Mouse (Mus musculus) cerebellum, adult 11 months (tissue): Measurements from ENCODE around the gene Vav2.
A peak's percentile ranks its signal among the peaks of the same experiment; 100 is the strongest.

ENCODE experiments used
- DNase-seq: peaks from one replicate; pipeline ENCODE4 v3.0.0; 2022

Vav2 gene

DNA sequence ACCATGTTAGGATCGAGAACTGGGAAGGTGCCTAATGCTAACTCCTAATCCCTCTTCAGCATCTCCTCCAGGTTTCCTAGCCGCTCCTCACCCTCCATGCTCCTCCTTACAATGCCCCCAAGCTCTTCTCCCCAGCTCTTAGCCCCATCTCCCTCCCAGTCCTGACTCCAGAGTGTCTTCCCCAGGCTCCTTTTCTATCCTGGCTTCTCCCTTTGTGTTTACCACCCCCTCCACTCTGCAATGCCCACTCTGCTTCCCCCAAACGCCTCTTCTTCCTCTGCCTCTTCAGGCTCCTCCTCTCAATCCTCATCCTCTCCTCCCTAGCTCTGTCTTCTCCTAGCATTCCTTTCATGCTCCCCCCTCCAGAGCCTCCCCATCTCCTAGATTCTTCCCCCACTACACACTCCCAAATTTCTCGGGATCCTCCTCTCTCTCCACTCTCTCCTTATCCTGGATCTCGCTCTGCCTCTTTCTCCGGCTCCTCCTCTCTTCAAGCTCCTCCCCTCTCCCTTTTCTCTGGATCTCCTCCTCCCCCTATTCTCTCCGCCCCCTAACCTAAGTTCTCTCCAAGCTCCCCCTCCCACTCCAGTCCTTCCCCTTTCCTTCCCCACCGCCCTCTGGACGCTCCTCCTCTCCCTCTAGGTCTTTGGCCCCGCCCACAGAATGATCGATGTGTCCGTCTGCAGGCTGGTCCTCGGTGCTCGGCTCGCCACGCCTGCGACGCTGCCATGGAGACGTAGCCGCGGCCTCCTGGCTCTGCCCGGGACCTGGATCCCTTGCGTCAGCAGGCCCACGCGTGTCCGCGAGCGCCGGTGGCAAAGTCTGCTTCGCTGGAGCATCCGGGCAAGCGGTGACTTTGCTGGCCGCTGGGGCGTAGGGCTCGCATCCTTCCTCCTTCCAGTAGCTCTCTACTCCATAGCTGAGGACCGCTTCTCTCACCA lies 15.2 kb upstream of the Vav2 start, which contains the start of gene Brd3os:
TSS of gene Brd3os (plus strand) at position 558 of the 941 bp plus-strand sequence.
- DNase-seq = peak; percentile 93

DNA sequence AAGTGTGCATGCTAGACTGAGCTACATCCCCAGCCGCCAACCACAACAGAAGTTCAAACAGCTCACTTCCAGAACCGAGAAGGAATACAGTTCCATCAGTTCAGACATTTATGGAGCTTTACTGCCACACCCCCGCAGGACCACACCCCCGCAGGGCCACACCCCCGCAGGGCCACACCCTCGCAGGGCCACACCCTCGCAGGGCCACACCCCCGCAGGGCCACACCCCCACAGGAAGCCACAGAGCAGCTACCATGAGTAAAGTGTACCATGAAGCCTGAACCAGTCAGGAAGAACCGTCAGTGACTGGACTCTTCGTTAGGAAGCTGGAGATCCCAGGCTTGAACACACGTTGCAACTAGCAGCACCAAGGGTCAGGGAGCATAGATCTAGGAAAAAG lies 11.4 kb upstream of the Vav2 start:
- DNase-seq = no peak

DNA sequence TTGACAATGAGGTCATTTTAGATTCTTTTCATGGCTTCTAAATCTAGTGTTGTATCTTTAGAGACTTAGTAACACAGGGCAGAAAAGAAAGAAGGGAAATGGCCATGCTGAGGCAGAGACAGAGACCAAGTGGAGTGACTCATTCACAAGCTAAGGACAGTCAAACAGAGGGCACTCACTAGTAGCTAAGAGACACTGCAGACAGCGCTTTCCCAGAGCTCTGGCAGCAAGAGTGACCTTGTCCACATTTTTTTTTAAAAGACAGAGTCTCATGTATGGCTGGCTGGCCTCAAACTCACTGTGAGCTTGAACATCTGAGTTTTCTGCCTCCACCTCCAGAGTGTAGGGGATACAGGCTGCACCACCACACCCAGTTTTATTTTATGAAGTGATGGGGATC lies 11.0 kb upstream of the Vav2 start:
- DNase-seq = no peak

DNA sequence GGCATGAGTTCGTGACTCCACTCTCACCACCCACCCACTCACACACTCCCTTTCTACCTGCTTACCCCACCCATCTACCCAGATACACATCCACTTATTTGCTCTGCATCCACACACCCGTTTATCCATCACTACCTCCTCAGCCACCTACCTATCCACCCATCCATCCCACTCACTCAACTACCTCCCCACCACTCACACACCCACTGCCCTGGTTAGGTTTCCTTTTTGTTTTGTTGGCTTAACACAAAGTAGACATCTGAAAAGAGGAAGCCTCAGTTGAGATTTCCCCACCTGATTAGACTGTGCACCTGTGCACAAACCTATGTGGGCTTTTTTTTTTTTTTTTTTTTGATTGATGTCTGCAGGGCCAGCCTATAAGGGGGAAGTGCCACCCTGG lies 5.8 kb upstream of the Vav2 start:
- DNase-seq = no peak

DNA sequence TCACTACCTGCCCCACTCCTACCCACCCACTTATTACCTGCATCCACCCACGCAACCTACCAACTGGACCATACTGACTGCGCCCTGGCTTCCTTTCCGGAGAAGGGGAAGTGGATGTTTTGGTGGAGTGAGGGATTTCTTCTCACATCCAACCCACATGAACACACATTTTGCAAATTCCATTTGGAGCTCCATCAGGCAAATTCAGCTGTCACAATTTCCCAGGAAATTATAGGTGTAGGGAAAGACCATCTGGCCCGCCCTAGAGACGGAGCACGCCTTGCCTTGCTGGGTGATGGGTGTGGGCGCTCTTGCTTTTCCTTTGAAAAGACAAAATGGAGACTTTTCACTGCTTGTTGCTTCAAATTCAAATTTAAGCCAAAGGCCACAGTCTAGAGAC lies 3.8 kb upstream of the Vav2 start:
- DNase-seq = no peak

DNA sequence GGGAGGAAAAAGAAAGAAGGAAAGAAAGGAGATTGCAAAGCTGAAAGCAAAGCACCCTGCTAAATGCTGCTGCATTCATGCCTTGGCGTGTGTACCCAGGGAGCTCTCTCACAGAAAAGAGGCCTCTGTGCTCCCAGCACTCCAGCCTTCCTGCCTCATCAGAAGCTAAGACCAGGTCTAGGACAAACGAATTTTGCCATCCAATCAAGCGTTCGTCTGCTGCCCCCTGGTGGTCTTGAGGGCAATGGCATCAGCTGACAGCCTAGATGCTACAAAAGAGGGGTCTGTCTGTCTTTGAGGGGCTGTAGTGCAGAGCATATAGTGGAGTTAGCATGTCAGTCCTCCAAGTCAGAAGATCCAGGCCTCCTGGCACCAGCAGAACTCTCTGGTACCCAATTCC lies 1.2 kb upstream of the Vav2 start:
- DNase-seq = peak; percentile 71

DNA sequence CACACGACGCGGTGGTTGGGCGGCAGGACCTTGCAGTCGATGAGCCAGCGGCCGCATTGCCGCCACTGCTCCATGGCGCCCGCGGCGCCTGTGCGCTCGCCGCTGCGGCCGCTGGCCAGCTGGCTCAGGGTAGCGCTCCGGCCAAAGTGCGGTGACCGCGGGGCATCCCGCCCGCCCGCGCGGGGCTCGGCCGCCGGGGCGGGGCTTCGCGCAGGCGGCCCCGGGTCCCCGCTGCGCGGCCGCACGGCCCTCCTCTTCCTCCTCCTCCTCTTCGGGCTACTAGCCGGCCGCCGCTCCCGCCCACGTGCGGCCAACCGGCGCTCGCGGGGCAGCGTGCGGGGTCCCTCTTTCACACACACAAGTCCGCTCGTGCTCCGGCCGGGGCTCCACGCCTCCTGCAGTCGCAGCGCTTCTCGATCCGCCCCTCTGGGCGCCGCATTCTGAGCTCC lies 403 bp downstream of the Vav2 start:
- peak; percentile 16 for DNase-seq

DNA sequence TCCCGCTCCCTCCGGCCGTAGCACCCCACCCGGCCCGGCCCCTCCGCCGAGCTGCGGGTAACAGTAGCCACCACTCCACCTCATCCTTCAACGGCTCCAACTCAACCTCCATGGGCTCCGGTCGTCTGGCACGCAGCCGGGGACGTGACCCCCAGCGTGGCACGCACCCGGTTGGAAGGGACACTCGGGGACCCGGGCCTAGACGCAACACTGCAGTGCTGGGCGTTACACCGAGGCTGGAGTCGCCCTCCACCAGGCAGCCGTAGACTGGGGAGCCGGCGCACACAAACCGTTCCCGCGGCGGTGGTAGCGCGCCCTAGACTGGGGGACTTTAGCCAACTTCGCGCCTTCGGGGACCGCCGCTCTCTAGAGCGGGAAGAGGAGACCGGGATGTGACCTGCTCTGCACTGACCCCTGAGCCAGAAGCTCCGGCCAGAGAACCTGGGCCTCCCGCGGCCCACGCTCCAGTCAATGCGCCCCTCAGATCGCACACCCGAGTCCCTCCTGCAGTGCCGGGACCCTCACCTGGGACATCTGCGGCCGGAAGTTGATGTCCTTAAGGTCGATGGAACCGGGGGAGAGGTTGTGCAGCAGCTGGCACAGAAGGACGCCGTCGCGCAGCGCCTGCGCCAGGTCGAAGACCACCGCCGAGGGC lies 955 bp downstream of the Vav2 start:
- peak; percentile 13 for DNase-seq

DNA sequence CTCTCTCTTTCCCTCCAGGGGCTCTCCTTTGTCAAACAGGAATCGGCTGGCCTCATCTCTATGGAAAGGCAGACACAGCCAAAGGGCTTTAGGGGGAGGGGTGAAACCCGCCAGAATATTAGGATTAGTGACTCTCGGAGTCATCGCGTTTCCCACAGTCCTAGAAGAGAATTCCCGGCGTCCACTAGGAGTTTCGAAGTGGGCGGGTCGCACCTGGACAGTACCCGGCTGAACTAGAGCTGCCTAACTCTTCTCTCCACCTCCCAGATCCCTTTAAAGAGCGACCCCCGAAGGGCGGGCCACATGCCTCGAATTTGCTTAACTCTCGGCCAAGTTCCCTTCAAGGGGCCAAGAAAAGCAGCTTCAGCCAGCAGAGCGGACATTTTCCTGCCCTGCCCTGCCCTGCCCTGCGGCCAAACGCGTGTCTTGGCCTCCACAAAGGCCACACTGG lies 1.6 kb downstream of the Vav2 start:
- DNase-seq = no peak

DNA sequence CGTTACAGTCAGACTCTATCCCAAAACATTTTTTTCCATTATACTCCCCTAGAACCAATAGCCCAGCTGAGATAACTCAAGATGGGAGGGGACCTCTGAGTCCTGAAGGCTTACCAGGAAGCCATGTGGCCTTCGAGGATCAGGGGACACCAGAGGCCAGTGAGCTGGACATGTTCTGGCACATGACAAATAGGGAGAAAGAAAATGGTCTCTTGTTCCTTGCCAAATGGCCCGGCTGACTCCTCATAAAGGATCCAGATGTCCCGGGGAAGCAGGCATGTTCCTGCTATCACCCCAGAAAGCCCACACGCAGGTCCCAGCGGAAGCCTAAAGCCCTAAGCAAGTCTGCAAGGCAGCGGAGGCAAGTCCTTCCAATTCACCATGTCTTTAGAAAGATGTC lies 3.2 kb downstream of the Vav2 start:
- no peak for DNase-seq

DNA sequence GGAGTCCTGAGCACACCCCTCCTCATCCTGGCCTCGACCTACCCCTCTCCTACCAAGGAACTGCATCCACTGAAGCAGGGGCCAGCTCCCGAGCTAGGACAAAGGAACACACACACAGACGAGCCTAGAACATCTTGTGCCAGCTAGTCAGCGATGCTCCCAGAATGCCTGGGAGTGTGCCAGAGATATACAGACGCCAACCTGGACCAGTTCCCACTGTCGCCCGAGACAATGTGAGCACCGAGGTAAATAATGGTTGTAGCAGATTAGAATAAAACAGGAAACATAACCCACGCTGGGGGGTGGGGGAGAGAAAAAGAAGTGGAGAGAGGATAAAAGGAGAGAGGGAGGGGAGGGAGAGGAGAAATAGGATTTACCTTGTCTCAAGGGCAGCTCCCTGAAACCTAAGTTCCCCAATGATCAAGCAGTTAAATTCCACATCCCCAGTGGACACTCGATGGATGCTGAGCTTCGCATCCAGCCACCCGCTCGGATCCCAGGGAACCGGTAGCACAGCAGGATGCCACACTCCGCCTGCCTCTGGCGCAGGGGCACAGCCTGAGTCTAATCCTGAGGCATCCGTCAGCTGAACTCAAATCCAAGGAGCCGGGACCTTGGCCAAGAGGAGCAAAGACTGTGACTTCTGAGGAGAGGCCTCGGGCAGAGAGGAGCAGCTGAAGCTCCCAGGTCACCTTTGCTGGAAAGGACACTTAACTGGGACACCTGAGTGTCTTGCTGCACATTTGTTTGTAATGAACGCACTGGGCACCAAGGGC lies 5.4 kb downstream of the Vav2 start:
- peak; percentile 45 for DNase-seq

DNA sequence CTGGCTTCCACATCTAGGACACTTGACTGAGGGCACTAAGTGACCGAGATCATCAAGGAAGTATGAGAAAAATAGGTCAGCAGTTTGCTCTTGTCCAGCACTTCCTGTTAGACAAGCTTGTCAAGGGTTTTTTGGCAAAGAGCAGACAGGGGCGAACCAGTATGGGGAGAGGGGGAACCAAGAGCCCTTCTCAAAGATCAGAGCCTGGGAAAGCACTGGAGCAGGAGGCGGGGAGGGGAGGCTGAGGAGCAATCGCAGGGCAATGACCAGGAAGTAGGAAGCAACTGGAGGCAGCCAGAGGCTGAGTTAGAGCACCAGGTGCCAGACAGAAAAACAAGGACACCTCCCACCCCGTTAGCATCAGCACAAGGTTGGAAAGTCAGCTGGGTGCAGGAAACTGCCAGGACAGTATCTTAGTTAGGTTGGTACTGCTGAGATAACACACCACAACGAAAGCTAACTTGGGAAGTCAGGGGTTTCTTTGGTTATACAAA lies 8.2 kb downstream of the Vav2 start:
- DNase-seq = no peak

DNA sequence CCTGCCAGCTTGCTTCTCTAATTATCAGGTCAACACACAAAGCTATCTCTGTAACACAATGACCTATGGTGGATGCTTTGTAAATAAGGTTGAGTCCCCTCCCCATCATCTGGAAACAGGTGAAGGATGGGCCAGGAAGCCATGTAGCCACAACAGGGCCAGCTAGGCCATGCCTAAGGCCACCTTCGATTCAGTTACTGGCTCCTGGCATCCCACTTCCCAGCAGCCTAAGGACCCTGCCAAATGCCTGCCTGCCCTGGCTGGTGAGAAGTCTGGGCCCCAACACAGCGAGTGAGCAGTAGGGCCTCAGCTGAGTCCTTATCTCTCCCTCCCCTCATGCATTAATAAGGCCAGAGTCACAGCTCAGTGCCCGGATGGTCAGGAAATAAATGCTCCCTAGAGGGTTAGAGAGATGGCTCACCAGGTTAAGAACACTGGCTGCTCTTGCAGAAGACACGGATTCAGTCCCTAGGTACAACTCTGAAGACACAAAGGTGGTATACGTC lies 9.1 kb downstream of the Vav2 start:
- DNase-seq = no peak

DNA sequence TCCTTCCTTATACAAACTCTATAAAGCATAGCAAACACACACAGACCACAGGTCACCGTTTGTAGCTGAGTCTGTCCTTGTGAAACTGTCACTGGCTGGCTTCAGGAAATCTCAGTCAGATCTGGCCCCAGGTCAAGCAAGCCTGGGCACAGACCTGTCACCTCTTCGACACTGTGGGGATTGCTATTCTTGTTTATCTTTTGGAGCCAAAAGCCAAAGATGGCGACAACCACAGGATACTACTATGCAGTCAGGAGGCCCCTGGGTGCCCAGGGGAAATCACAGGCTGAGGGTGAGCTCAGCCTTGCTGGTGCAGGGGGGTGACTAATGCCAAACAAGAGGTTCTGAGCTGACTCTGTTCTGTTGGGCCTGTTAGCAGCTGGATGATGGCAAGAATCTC lies 10.4 kb downstream of the Vav2 start:
- no peak for DNase-seq

DNA sequence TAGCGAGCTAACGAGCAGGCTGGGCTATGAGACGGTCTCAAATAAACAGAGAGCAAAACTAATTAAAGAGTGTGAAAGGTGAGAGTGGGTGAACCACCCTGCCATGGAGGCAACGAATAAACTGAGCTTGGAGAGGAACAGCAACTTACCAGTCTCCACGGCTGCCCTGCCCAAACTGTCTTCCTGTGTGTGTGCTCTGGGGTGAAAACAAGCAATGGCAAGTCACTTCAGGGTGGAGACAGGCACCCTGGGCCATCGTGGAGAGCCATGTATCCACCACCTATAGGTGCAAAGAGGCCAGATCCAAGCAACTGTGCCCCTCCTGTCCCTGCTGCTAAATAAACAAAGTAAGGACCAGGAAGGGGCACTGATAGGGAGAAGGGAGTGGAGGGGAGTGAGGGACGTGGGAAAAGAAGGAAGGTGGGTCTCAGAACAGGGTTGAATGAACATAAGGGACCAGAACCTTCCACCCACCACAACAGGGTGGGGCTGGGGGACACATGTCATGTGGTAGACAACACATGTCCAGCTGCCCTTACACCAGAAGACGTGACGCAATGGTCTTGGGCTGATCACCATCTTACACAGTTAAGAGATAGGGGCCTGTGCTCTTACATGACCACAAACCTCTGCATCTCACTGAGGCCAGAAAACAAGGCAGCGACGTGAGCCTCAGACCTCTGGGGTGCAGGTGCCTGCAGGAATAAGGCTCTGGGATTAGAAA lies 11.6 kb downstream of the Vav2 start:
- DNase-seq = no peak

DNA sequence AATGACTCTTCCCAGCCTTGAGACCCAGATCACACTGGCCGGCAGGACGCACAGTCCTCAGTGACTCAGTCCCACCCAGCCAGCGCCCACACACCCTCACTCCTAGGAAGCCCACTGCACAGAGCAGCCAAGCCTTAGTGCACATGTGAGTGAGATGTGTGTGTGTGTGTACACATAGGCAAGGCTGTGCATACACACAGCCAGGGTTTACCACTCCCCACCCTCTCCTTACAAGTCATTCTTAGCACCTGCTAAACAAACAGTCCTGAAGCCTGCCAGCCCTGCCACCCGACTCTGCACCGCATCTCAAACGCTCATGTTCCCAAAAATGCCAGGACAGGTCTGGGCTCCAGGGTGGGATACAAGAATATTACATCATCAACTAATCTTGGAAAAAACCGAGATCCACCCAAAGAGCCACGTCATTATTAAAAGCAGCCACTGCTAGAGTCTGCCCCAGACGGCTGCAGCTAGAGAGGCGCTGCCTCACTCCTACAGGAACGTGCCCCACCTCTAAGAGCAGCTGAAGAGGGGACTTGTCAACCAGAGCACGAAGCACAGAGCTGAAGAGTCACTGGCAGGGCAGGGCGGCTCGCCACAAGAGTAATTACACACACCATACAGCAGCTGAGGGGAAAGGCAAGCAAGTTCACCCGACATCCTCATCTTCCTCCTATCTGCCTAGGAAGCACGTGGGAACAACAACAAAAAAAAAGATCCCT lies 12.7 kb downstream of the Vav2 start:
- DNase-seq = no peak

DNA sequence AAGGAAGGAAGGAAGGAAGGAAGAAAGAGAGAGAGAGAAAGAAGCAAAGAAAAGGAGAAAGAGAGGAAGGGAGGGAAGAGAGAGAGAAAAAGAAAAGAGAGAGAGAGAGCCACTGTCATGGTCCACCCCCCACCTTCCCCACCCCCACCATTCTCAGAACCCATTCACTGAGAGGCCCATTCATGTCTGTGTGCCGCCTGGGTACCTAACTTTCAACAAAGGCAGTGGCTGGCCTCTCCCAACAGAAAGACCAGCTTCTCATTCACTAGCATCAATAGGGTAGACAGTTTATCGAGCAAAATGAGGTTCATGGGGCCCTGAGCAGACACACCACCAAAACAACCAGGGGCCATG lies 13.3 kb downstream of the Vav2 start:
- DNase-seq = no peak

DNA sequence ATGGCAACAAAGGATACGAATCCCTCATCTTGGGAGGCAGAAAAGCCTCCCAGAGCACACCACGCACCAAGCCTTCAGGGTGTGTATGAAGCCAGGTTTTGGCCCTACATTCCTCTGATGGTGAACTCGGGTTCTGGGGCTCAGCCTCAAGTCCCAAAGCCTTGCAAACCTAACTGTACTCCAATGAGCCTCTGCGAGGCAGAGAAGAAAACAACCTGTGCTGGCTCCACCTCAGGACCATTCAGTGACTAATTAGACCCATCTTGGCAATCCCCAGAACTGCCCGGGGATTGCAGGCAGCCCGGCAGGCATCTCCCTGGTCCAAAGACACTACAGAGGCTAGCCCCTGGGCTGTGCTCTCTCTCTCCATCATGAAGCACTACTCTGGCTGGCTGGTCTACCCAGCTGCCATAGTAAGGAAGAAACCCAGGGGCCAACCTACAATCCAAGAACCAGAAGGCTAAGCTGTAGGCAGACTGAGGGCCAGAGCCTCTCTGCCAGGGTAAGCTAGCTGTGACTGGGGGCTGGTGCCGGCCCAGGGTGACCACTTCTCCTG lies 14.5 kb downstream of the Vav2 start:
- no peak for DNase-seq

DNA sequence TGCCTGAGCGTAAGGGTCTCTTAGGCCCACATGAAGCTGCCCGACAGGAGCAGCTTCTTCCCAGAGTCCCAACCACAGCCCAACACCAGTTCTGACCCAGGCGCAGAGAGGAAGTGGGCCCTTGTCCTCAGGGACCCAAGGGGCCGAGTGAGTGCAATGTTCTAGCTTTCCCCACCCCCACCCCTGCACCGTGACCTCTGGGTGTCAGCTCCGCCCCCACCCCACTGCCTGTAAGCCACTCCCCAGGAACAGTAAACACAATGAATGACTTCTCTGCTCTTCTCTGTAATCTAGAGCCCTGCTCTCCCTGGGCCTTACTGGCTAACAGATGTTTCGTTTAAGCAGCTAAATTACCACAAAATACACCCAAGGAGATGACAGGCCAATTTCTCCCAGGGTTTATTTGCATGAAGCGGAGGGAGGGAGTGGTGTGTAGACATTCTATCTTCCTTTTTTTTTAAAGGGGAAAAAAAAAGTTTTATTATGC lies 15.1 kb downstream of the Vav2 start:
- no peak for DNase-seq

DNA sequence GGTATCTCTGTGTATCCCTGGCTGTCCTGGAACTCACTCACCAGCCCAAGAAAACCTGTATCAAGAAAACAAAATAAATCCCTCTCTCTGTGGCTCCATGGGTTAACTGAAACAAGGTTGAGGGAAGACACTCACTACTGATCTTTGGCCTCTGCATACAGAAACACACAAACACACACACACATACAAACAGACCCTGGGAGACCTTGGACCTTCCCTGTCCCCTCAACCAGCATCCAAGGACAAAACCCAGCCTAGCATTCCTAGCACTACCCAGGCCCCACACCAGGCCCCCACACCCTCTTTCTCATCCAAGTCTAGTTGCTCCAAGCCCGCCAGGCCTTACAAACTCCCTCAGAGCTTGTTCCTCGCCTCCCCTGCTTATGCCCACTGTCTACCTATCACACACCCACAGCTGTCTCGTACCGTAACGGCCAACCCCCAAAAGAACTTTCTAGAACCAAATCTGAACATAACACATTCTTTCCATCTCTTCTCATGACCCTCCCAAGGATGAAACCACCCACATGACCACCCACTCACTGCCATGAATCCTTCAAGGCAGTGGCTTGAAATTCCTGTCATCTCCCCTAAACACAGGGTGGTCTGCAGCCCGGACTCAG lies 16.2 kb downstream of the Vav2 start:
- no peak for DNase-seq

DNA sequence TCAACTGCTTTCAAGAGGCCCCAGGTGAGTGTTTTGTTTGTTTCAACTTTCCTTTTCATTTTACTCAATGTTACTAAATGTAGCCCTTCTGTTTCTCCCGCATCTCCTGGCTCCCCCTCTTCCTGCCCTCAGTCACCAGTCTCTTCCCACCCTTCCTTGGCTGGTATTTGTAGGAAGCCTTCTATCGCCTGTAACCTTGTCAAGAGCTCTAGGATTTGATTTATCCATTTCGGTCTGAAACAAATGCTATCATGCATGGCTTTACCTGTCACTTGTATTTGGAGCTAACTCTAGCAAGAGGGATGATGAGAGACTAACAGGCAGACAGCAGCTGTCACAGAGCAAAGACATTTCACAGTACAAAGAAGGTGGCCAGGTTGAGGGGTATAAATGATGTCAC lies 18.6 kb downstream of the Vav2 start:
- DNase-seq = no peak
